Mouse (Mus musculus) heart, adult 2 months (tissue): ENCODE results near the gene Eid3.
A peak's percentile ranks its signal among the peaks of the same experiment; 100 is the strongest.

Source experiments
- CTCF ChIP-seq: fragments of 200-600 bp; IDR thresholded peaks from 2 replicates; pipeline ENCODE4 v1.8.1; 2022; ENCODE audit warnings: antibody characterized with exemption, mild to moderate bottlenecking, moderate library complexity
- EP300 ChIP-seq: fragments of 200-500 bp; IDR thresholded peaks from 2 replicates; pipeline ENCODE4 v1.6.1; 2011; ENCODE audit warnings: low read depth, low read length, control low read depth; ENCODE audit not compliant: insufficient read depth
- POLR2A ChIP-seq: fragments of 200-500 bp; IDR thresholded peaks from 2 replicates; pipeline ENCODE4 v1.6.1; 2011; ENCODE audit warnings: mild to moderate bottlenecking, low read depth, low read length, control low read depth; ENCODE audit not compliant: insufficient read depth

- TF ChIP-seq POLR2A (peak; percentile 95), CTCF (no peak), EP300 (peak; percentile 39; the same call in 1 of the 2 replicates)
Measured at GRCm38 (mm10) chr10:82858691-82859532, 7.5 kb upstream of the Eid3 start.
